Mouse (Mus musculus) intestine, postnatal 0 days (tissue): ENCODE measurements at regions not wholly inside any gene's neighbourhood (a gene's known extent, or its start where the extent isn't known, plus 50 kb on each side); places are given as distances from the start of the nearest gene placed in this dataset.
"Not testable (repeated sequence)": the region's sequence is repeated elsewhere in the genome, so short reads cannot be mapped to it uniquely, and the experiment has no call there.

Source experiments
- ATAC-seq: fragments of 200-750 bp; cut with Nextera tagmentation; 2 replicates; pipeline ENCODE4 v1.8.0; 2017; ENCODE audit warnings: mild to moderate bottlenecking, moderate TSS enrichment, moderate library complexity
- H3K27ac ChIP-seq: fragments of 300-500 bp; sonication (generic); 2 replicates; pipeline ENCODE4 v1.5.1; 2014; ENCODE audit warnings: mild to moderate bottlenecking, low read depth, low read length, moderate library complexity
- H3K27me3 ChIP-seq: fragments of 300-500 bp; sonication (generic); replicated peaks from 2 replicates; pipeline ENCODE4 v1.6.1; 2014; ENCODE audit warnings: low read length, mixed read lengths; ENCODE audit not compliant: control insufficient read depth, insufficient read depth
- H3K36me3 ChIP-seq: fragments of 300-500 bp; sonication (generic); 2 replicates; pipeline ENCODE4 v1.6.1; 2014; ENCODE audit warnings: mild to moderate bottlenecking, moderate library complexity; ENCODE audit not compliant: control insufficient read depth, insufficient read depth
- H3K4me1 ChIP-seq: fragments of 300-500 bp; sonication (generic); replicated peaks from 2 replicates; pipeline ENCODE4 v1.6.1; 2014; ENCODE audit warnings: antibody characterized with exemption, low read length, mixed read lengths; ENCODE audit not compliant: control insufficient read depth, insufficient read depth
- H3K4me2 ChIP-seq: fragments of 300-500 bp; sonication (generic); replicated peaks from 2 replicates; pipeline ENCODE4 v1.6.1; 2014; ENCODE audit warnings: low read depth, mild to moderate bottlenecking, moderate library complexity
- H3K4me3 ChIP-seq: fragments of 300-500 bp; sonication (generic); 2 replicates; pipeline ENCODE4 v1.5.1; 2014; ENCODE audit warnings: low read depth, low read length
- H3K9ac ChIP-seq: fragments of 300-500 bp; sonication (generic); 2 replicates; pipeline ENCODE4 v1.6.1; 2014; ENCODE audit warnings: mild to moderate bottlenecking, low read depth, low read length
- H3K9me3 ChIP-seq: fragments of 300-500 bp; sonication (generic); 2 replicates; pipeline ENCODE4 v1.6.1; 2016; ENCODE audit warnings: mixed run types; ENCODE audit not compliant: control insufficient read depth
- CTCF ChIP-seq: sonication (generic); IDR thresholded peaks from 2 replicates; pipeline ENCODE4 v1.5.1; 2016; ENCODE audit warnings: low read depth, mild to moderate bottlenecking, control low read depth, antibody characterized with exemption, moderate library complexity
- WGBS: fragments of 180-500 bp; shearing (Covaris S2); extraction: QIAGEN DNeasy Blood & Tissue Kit; methylation state at CpG from one replicate; pipeline ENCODE4 v1.1.7; 2014; 5-methylcytosine and 5-hydroxymethylcytosine counted together

- no peak overlapping the region for H3K4me2 ChIP-seq
- TF ChIP-seq CTCF: no peak
Observed at GRCm38 (mm10) chr4:64432097-64432496, 385.3 kb upstream of the Tnc start.

GRCm38 (mm10) chr4:64437744-64438594 lies 391.2 kb upstream of the Tnc start:
- no peak overlapping the region for H3K4me2 ChIP-seq
- H3K27ac ChIP-seq: no peak overlapping the region
- no peak overlapping the region for H3K9ac ChIP-seq
- H3K4me3 ChIP-seq: no peak overlapping the region
- TF ChIP-seq CTCF: no peak
- H3K9me3 ChIP-seq: no peaks in the 10 kb centered on the region
- no peak for ATAC-seq
- WGBS: 47% methylated on average over 13 of the region's 13 CpGs
- H3K4me1 ChIP-seq: no peaks in the 10 kb centered on the region
- no peaks in the 10 kb centered on the region for H3K27me3 ChIP-seq
- H3K36me3 ChIP-seq: no peaks in the 10 kb centered on the region

More at GRCm38 (mm10) chr4:64432097-64432496, 385.3 kb upstream of the Tnc start:
- Histone ChIP-seq H3K36me3 (no peaks in the 10 kb centered on the region), H3K9me3 (no peaks in the 10 kb centered on the region), H3K27me3 (no peaks in the 10 kb centered on the region), H3K27ac (no peak overlapping the region), H3K4me3 (no peak overlapping the region), H3K4me1 (no peaks in the 10 kb centered on the region), H3K9ac (no peak overlapping the region)
- ATAC-seq: no peak
- 61% methylated on average over 1 of the region's 1 CpGs for WGBS

GRCm38 (mm10) chr4:64451442-64451841 lies 404.6 kb upstream of the Tnc start:
- no peak overlapping the region for H3K9ac ChIP-seq
- WGBS: 35% methylated on average over 1 of the region's 1 CpGs
- H3K9me3 ChIP-seq: no peaks in the 10 kb centered on the region
- H3K27ac ChIP-seq: no peak overlapping the region
- no peak for TF ChIP-seq CTCF
- H3K27me3 ChIP-seq: no peaks in the 10 kb centered on the region
- no peak overlapping the region for H3K4me3 ChIP-seq
- H3K4me2 ChIP-seq: no peak overlapping the region
- no peaks in the 10 kb centered on the region for H3K4me1 ChIP-seq
- ATAC-seq: no peak
- no peaks in the 10 kb centered on the region for H3K36me3 ChIP-seq

- WGBS: 58% methylated on average over 1 of the region's 1 CpGs
- no peak for ATAC-seq
- TF ChIP-seq CTCF: no peak
- Histone ChIP-seq H3K36me3 (no peaks in the 10 kb centered on the region), H3K27ac (no peak overlapping the region), H3K4me2 (no peak overlapping the region), H3K4me1 (no peaks in the 10 kb centered on the region), H3K27me3 (no peaks in the 10 kb centered on the region), H3K9ac (no peak overlapping the region), H3K9me3 (no peaks in the 10 kb centered on the region), H3K4me3 (no peak overlapping the region)
Observed at GRCm38 (mm10) chr4:64451946-64452345, 405.1 kb upstream of the Tnc start.

- no peak overlapping the region for H3K27ac ChIP-seq
- H3K4me1 ChIP-seq: no peaks in the 10 kb centered on the region
- no peaks in the 10 kb centered on the region for H3K27me3 ChIP-seq
- 96% methylated on average over 1 of the region's 1 CpGs for WGBS
- no peak overlapping the region for H3K4me3 ChIP-seq
- H3K9me3 ChIP-seq: no peaks in the 10 kb centered on the region
- H3K4me2 ChIP-seq: no peak overlapping the region
- H3K36me3 ChIP-seq: no peaks in the 10 kb centered on the region
- ATAC-seq: no peak
- peak; percentile 65 for TF ChIP-seq CTCF
- H3K9ac ChIP-seq: no peak overlapping the region
Observed at GRCm38 (mm10) chr4:64492260-64492962, 445.6 kb upstream of the Tnc start.

- not testable (repeated sequence) for H3K4me3 ChIP-seq, H3K4me1 ChIP-seq, H3K4me2 ChIP-seq, H3K36me3 ChIP-seq, H3K27ac ChIP-seq, H3K27me3 ChIP-seq, H3K9ac ChIP-seq, H3K9me3 ChIP-seq
- peak; percentile 86 for ATAC-seq
Observed at GRCm38 (mm10) chr4:64497759-64498158, 450.9 kb upstream of the Tnc start.
